ENCODE assay signal across 20 mouse cellular contexts in genomic region chr17:33610548-33610947, GRCm38 (mm10). TPM values are rescaled to one million over a fixed set of nuclear protein-coding genes. Genes with fewer than 3 reads are reported as not detected.
"Had no signal": no experiment of that assay in that cellular context is flagged by ENCODE, and none has a peak within 500 bp of the region (broad histone marks: within the 10 kb centered on the region; RNA-seq: fewer than 3 reads in every experiment).

No protein-coding gene starts in this region.

- DNase-seq: kidney, adult 2 months; kidney, postnatal 25 days; layer of hippocampus, postnatal 36 days; lung, embryonic 14.5 days; lung, postnatal 36 days; retina, postnatal 1 day; right cerebral cortex, postnatal 25 days; spleen, adult 18-20 months; thymus, postnatal 25 days had no signal

- H3K4me3 ChIP-seq: left cerebral cortex, adult 2 months; liver, embryonic 15.5 days; midbrain, embryonic 12.5 days; midbrain, embryonic 15.5 days; neural tube, embryonic 12.5 days; neural tube, embryonic 15.5 days had no signal

- H3K36me3 ChIP-seq: liver, embryonic 15.5 days; midbrain, embryonic 12.5 days; midbrain, embryonic 15.5 days; neural tube, embryonic 12.5 days; neural tube, embryonic 15.5 days had no signal

- H3K4me1 ChIP-seq: midbrain, embryonic 12.5 days; midbrain, embryonic 15.5 days; neural tube, embryonic 12.5 days; neural tube, embryonic 15.5 days had no signal

- H3K27ac ChIP-seq: kidney, postnatal 0 days; left cerebral cortex, adult 2 months; liver, embryonic 15.5 days; midbrain, embryonic 12.5 days; midbrain, embryonic 15.5 days; neural tube, embryonic 12.5 days; neural tube, embryonic 15.5 days; stomach, postnatal 0 days had no signal

- H3K9ac ChIP-seq: liver, embryonic 15.5 days; lung, embryonic 14.5 days; midbrain, embryonic 12.5 days; midbrain, embryonic 15.5 days; neural tube, embryonic 12.5 days; neural tube, embryonic 15.5 days had no signal

- H3K9me3 ChIP-seq: liver, embryonic 15.5 days; midbrain, embryonic 12.5 days; midbrain, embryonic 15.5 days; neural tube, embryonic 12.5 days; neural tube, embryonic 15.5 days had no signal

- ATAC-seq: intestine, postnatal 0 days; lung, postnatal 0 days; midbrain, embryonic 15.5 days had no signal

- H3K27me3 ChIP-seq: liver, embryonic 15.5 days; midbrain, embryonic 12.5 days; midbrain, embryonic 15.5 days; neural tube, embryonic 12.5 days; neural tube, embryonic 15.5 days had no signal

- H3K4me2 ChIP-seq: liver, embryonic 15.5 days; lung, embryonic 14.5 days; midbrain, embryonic 12.5 days; midbrain, embryonic 15.5 days; neural tube, embryonic 12.5 days; neural tube, embryonic 15.5 days had no signal

RNA-seq across cellular contexts. Expression of gene Pram1, which starts 27.3 kb away (rescaled TPM):
- total RNA-seq: liver, adult 2 months had no signal
